Mouse (Mus musculus): ENCODE measurements around the gene Herc4. TPM values are rescaled to one million over a fixed set of nuclear protein-coding genes. Genes with fewer than 3 reads are reported as not detected.
A peak's percentile ranks its signal among the peaks of the same experiment; 100 is the strongest.
"Not testable (repeated sequence)": the region's sequence is repeated elsewhere in the genome, so short reads cannot be mapped to it uniquely, and the experiment has no call there.

The Herc4 gene
- polyA plus RNA-seq, 1 experiment from 2014 or later = 39.2 TPM

DNA sequence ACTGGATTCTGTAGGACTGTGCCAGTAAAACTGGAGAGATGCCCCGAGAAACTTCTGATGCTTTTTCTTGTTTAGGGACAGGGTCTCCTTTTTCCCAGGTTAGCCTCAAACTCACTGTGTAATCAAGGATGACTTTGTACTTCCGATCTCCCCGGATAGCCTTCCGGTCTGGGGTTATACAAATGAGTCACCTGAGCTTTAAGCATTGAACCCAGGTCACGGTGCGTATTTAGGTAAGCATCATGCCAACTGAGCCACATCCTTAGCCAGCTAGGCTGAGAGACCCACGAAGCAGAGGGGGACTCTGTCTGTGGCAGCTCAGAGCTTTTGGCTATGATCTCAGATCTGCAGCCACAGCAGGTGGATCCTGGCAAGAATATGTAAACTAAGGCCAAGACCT lies 107.1 kb downstream of the Herc4 start:
- 83% methylated on average over 7 of the region's 7 CpGs for WGBS
- Histone ChIP-seq H3K36me3 (ENCODE audit: control insufficient read depth, insufficient read depth, low read length) (no peaks in the 10 kb centered on the region), H3K4me1 (ENCODE audit: control insufficient read depth in 2 of 2, insufficient read depth in 2 of 2, low read length in 2 of 2) (no peaks in the 10 kb centered on the region), H3K9ac (ENCODE audit: low read length) (no peak overlapping the region), H3K4me2 (ENCODE audit: low read length) (no peak overlapping the region), H3K27me3 (ENCODE audit: control insufficient read depth, insufficient read depth, low read length) (no peaks in the 10 kb centered on the region), H3K27ac (replicated peaks in 1 of 2; ENCODE audit: control insufficient read depth in 1 of 2, insufficient read depth in 1 of 2, low read depth in 2 of 2, low read length in 2 of 2) (no peak overlapping the region), H3K9me3 (ENCODE audit: control insufficient read depth, low read length) (0 out of 2 replicates have a peak, but pooled peaks cover 4% of the 10 kb centered on the region), H3K4me3 (ENCODE audit: control insufficient read depth in 1 of 2, insufficient read depth in 1 of 2, low read depth in 1 of 2, low read length in 2 of 2) (no peak overlapping the region)
- no peak for ATAC-seq (ENCODE audit: insufficient number of reproducible peaks, insufficient read depth, low FRiP score, low read depth)

DNA sequence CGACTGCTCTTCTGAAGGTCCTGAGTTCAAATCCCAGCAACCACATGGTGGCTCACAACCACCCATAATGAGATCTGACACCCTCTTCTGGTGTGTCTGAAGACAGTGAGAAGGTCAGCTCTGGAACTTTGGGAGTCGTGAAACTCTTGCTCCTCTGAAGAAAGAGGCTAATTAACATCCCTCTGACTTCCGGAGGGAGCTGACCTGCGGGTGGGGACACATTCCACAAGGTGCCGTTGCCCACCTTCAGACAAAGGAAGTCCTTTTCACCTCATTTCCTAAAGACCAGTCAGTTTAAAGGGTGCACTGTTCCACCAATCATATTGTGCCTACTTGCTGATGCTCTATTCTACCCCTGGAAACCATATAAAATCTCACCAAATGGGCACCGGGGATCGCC lies 107.5 kb downstream of the Herc4 start:
- not testable (repeated sequence) for ATAC-seq (ENCODE audit: insufficient number of reproducible peaks, insufficient read depth, low FRiP score, low read depth); H3K4me1 ChIP-seq (ENCODE audit: control insufficient read depth in 2 of 2, insufficient read depth in 2 of 2, low read length in 2 of 2); H3K27me3 ChIP-seq (ENCODE audit: control insufficient read depth, insufficient read depth, low read length); H3K9me3 ChIP-seq (ENCODE audit: control insufficient read depth, low read length); H3K4me2 ChIP-seq (ENCODE audit: low read length); H3K9ac ChIP-seq (ENCODE audit: low read length); H3K27ac ChIP-seq (replicated peaks in 1 of 2; ENCODE audit: control insufficient read depth in 1 of 2, insufficient read depth in 1 of 2, low read depth in 2 of 2, low read length in 2 of 2); H3K36me3 ChIP-seq (ENCODE audit: control insufficient read depth, insufficient read depth, low read length); H3K4me3 ChIP-seq (ENCODE audit: control insufficient read depth in 1 of 2, insufficient read depth in 1 of 2, low read depth in 1 of 2, low read length in 2 of 2)
- whole genome bisulfite sequencing = 82% methylated on average over 7 of the region's 7 CpGs

DNA sequence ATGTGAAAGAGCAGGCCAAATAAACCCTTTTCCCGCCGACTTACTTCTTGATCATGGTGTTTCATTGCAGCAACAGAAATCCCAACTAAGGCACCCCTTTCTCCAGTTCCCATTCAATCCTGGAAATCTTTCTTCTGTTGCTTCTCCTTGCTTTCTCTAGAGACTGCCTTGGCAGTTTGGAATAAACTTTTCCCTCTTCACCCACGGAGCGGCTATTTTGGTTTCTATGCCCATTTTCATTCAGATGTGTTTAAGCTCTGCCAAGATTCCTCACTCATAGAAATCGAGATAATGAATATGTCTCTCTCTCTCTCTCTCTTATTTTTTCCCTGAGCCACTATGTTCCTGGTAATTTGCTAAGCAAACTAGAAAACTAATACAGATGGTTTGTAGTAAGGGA lies 108.5 kb downstream of the Herc4 start:
- Histone ChIP-seq H3K27me3 (ENCODE audit: control insufficient read depth, insufficient read depth, low read length) (no peaks in the 10 kb centered on the region), H3K4me3 (ENCODE audit: control insufficient read depth in 1 of 2, insufficient read depth in 1 of 2, low read depth in 1 of 2, low read length in 2 of 2) (no peak overlapping the region), H3K27ac (replicated peaks in 1 of 2; ENCODE audit: control insufficient read depth in 1 of 2, insufficient read depth in 1 of 2, low read depth in 2 of 2, low read length in 2 of 2) (no peak overlapping the region), H3K36me3 (ENCODE audit: control insufficient read depth, insufficient read depth, low read length) (no peaks in the 10 kb centered on the region), H3K4me2 (ENCODE audit: low read length) (no peak overlapping the region), H3K4me1 (ENCODE audit: control insufficient read depth in 2 of 2, insufficient read depth in 2 of 2, low read length in 2 of 2) (no peaks in the 10 kb centered on the region), H3K9me3 (ENCODE audit: control insufficient read depth, low read length) (0 out of 2 replicates have a peak, but pooled peaks cover 4% of the 10 kb centered on the region), H3K9ac (ENCODE audit: low read length) (no peak overlapping the region)
- ATAC-seq (ENCODE audit: insufficient number of reproducible peaks, insufficient read depth, low FRiP score, low read depth) = no peak
- 74% methylated on average over 5 of the region's 5 CpGs for WGBS

DNA sequence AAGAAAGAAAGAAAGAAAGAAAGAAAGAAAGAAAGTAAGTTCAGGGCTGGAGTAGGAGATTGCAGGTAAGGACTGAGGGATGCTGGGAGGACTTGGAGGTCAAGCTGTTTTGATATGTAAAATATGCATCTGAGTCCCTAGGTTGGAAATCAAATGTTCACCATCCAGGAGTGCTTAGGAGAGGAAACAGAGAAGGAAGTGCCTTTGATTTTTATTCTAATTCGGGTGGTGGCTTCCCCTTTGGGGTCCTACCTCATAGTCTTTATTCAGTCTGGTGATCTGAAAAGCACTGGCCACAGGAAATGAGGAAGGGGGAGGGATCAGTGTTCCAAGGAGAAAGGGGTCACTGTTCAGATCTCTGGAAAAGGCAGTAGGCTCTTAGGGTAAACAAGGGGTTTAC lies 116.9 kb downstream of the Herc4 start:
- Histone ChIP-seq H3K4me1 (ENCODE audit: control insufficient read depth in 2 of 2, insufficient read depth in 2 of 2, low read length in 2 of 2) (no peaks in the 10 kb centered on the region), H3K27ac (replicated peaks in 1 of 2; ENCODE audit: control insufficient read depth in 1 of 2, insufficient read depth in 1 of 2, low read depth in 2 of 2, low read length in 2 of 2) (no peak overlapping the region), H3K9me3 (ENCODE audit: control insufficient read depth, low read length) (no peaks in the 10 kb centered on the region), H3K4me2 (ENCODE audit: low read length) (no peak overlapping the region), H3K27me3 (ENCODE audit: control insufficient read depth, insufficient read depth, low read length) (no peaks in the 10 kb centered on the region), H3K9ac (ENCODE audit: low read length) (no peak overlapping the region), H3K36me3 (ENCODE audit: control insufficient read depth, insufficient read depth, low read length) (no peaks in the 10 kb centered on the region), H3K4me3 (ENCODE audit: control insufficient read depth in 1 of 2, insufficient read depth in 1 of 2, low read depth in 1 of 2, low read length in 2 of 2) (no peak overlapping the region)
- no peak for ATAC-seq (ENCODE audit: insufficient number of reproducible peaks, insufficient read depth, low FRiP score, low read depth)
- 60% methylated on average over 1 of the region's 1 CpGs for WGBS

DNA sequence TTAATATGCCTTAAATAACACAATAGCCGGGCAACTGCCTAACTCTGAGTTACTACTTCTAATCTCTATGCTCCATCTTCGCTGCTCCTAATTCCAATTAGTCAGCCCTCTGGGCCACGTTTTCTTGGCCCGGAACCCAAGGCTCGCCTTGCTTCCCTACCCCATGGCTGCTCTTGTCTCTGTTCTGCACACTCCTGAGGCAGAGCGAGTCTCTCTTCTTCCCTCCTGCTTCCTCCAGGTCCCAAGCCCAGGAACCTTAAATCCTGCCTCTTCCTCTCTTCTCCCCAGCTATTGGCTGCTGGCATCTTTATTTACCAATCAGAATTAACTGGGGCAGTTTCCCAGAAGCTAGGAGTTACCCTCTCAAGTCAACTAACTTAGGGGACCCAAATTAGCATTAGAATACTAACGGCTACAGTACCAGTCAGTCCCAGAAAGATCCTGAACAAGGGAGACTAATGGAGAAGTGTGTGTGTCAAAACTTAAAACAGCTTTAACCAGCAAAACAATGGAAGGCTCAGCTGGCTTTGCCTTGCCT lies 122.4 kb downstream of the Herc4 start:
- H3K4me2 ChIP-seq (ENCODE audit: low read length) = peak overlapping the region; percentile 42
- no peak for ATAC-seq (ENCODE audit: insufficient number of reproducible peaks, insufficient read depth, low FRiP score, low read depth)
- H3K4me1 ChIP-seq (ENCODE audit: control insufficient read depth in 2 of 2, insufficient read depth in 2 of 2, low read length in 2 of 2) = no peaks in the 10 kb centered on the region
- peak overlapping the region in 1 of 2 experiments; percentile 13; a peak in 1 of 4 replicates for H3K4me3 ChIP-seq (ENCODE audit: control insufficient read depth in 1 of 2, insufficient read depth in 1 of 2, low read depth in 1 of 2, low read length in 2 of 2)
- H3K27me3 ChIP-seq (ENCODE audit: control insufficient read depth, insufficient read depth, low read length) = no peaks in the 10 kb centered on the region
- H3K27ac ChIP-seq (replicated peaks in 1 of 2; ENCODE audit: control insufficient read depth in 1 of 2, insufficient read depth in 1 of 2, low read depth in 2 of 2, low read length in 2 of 2) = no peak overlapping the region
- no peaks in the 10 kb centered on the region for H3K36me3 ChIP-seq (ENCODE audit: control insufficient read depth, insufficient read depth, low read length)
- no peaks in the 10 kb centered on the region for H3K9me3 ChIP-seq (ENCODE audit: control insufficient read depth, low read length)
- H3K9ac ChIP-seq (ENCODE audit: low read length) = no peak overlapping the region
- 54% methylated on average over 7 of the region's 7 CpGs for WGBS

DNA sequence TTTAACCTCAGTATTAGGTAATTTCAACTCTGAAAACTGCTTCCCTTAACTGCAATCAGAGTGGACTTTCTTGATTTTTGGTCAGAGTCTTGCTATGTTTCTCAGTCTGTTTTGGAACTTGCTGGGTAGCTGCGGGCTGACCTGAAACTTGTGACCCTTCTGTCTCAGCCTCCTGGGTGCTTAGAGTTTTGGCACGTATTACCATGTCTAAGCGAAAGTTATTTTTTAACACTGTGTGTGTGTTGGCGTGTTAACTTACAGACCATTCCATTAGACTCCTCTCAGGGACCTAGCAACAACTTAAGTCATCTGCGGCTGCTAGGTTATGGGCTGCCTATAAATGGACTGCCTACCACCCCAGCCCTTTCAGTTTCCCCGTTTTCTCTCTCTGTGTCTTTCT lies 123.8 kb downstream of the Herc4 start:
- Histone ChIP-seq H3K4me3 (ENCODE audit: control insufficient read depth in 1 of 2, insufficient read depth in 1 of 2, low read depth in 1 of 2, low read length in 2 of 2) (no peak overlapping the region), H3K9ac (ENCODE audit: low read length) (no peak overlapping the region), H3K27ac (replicated peaks in 1 of 2; ENCODE audit: control insufficient read depth in 1 of 2, insufficient read depth in 1 of 2, low read depth in 2 of 2, low read length in 2 of 2) (no peak overlapping the region), H3K27me3 (ENCODE audit: control insufficient read depth, insufficient read depth, low read length) (no peaks in the 10 kb centered on the region), H3K4me1 (ENCODE audit: control insufficient read depth in 2 of 2, insufficient read depth in 2 of 2, low read length in 2 of 2) (no peaks in the 10 kb centered on the region), H3K4me2 (ENCODE audit: low read length) (no peak overlapping the region), H3K36me3 (ENCODE audit: control insufficient read depth, insufficient read depth, low read length) (no peaks in the 10 kb centered on the region), H3K9me3 (ENCODE audit: control insufficient read depth, low read length) (no peaks in the 10 kb centered on the region)
- ATAC-seq (ENCODE audit: insufficient number of reproducible peaks, insufficient read depth, low FRiP score, low read depth) = no peak
- 81% methylated on average over 6 of the region's 6 CpGs for WGBS

Other genes starting within 250 kb of the Herc4 start
- 42.8 and 47.3 TPM in 2 replicates for gene Hnrnph3, start 219.6 kb upstream of the Herc4 start, polyA plus RNA-seq (2014; fragmentation: Nextera tagmentation; extraction: Ambion mirVana)
- gene Pbld2, start 219.5 kb upstream of the Herc4 start, polyA plus RNA-seq (2014; fragmentation: Nextera tagmentation; extraction: Ambion mirVana) = 0.46 and 1.3 TPM in 2 replicates
- 0.66 and 0.68 TPM in 2 replicates for gene Pbld1, start 183.6 kb upstream of the Herc4 start, polyA plus RNA-seq (2014; fragmentation: Nextera tagmentation; extraction: Ambion mirVana)
- gene Atoh7, start 144.2 kb upstream of the Herc4 start, polyA plus RNA-seq (2014; fragmentation: Nextera tagmentation; extraction: Ambion mirVana) = not detected in 2 replicates
- 8.7 and 9.5 TPM in 2 replicates for gene Mypn, start 39.9 kb upstream of the Herc4 start, polyA plus RNA-seq (2014; fragmentation: Nextera tagmentation; extraction: Ambion mirVana)
- gene Sirt1, start 137.9 kb downstream of the Herc4 start, polyA plus RNA-seq (2014; fragmentation: Nextera tagmentation; extraction: Ambion mirVana) = 6.4 and 7.8 TPM in 2 replicates
- 8.4 and 9.6 TPM in 2 replicates for gene Dnajc12, start 138.6 kb downstream of the Herc4 start, polyA plus RNA-seq (2014; fragmentation: Nextera tagmentation; extraction: Ambion mirVana)
- gene Gm7075, start 178.0 kb downstream of the Herc4 start, polyA plus RNA-seq (2014; fragmentation: Nextera tagmentation; extraction: Ambion mirVana) = not detected in 2 replicates
- 29.4 and 33.6 TPM in 2 replicates for gene Ctnna3, start 186.3 kb downstream of the Herc4 start, polyA plus RNA-seq (2014; fragmentation: Nextera tagmentation; extraction: Ambion mirVana)

Measured in heart, embryonic 14.5 days (tissue).